Mouse (Mus musculus) liver, embryonic 18 days (tissue): ENCODE data around the gene Pdf. TPM values are rescaled to one million over a fixed set of nuclear protein-coding genes. Genes with fewer than 3 reads are reported as not detected.

Source experiments
- polyA plus RNA-seq: library from polyadenylated mRNA; depleted of rRNA; stranded (reverse); fragments of >200 nt; gene quantifications from 2 replicates; pipeline ENCODE4 v1.2.3, GENCODE M21; 2012; rRNA removed

Pdf gene
- polyA plus RNA-seq, result 10.5 and 11.7 TPM in 2 replicates

GRCm38 (mm10) chr8:107048061-107048941, at the start of gene Pdf:
TSS of gene Pdf (minus strand) at chr8:107048614.

GRCm38 (mm10) chr8:107096366-107097036, 48.1 kb upstream of the Pdf start, which contains the start of gene Terf2:
TSS of gene Terf2 (minus strand) at chr8:107096547.

GRCm38 (mm10) chr8:107065511-107066496, 17.4 kb upstream of the Pdf start, which contains the start of gene Tmed6:
TSS of gene Tmed6 (minus strand) at chr8:107065644.

GRCm38 (mm10) chr8:107056076-107056972, 7.9 kb upstream of the Pdf start, which contains the start of the genes Cog8 and Nip7:
TSS of gene Cog8 (minus strand) at chr8:107056689.
TSS of gene Nip7 (plus strand) at chr8:107056877.

GRCm38 (mm10) chr8:107030650-107031576, 17.5 kb downstream of the Pdf start, which contains the start of gene Vps4a:
TSS of gene Vps4a (plus strand) at chr8:107031222.

Other genes with a start within 250 kb of the Pdf start
- gene Has3, start 178.4 kb downstream of the Pdf start, polyA plus RNA-seq, result 0.10 and 0.12 TPM in 2 replicates
- 17.6 and 19.6 TPM in 2 replicates for gene Utp4, start 155.0 kb downstream of the Pdf start, polyA plus RNA-seq
- 1.1 and 1.2 TPM in 2 replicates for gene Sntb2, start 112.9 kb downstream of the Pdf start, polyA plus RNA-seq
- 12.3 and 12.4 TPM in 2 replicates for gene Vps4a, start 17.4 kb downstream of the Pdf start, polyA plus RNA-seq
- gene Cog8, start 8.1 kb upstream of the Pdf start, polyA plus RNA-seq, result 17.1 and 17.2 TPM in 2 replicates
- gene Nip7, start 8.3 kb upstream of the Pdf start, polyA plus RNA-seq, result 20.0 and 23.8 TPM in 2 replicates
- gene Tmed6, start 17.0 kb upstream of the Pdf start, polyA plus RNA-seq, result 1.3 and 1.4 TPM in 2 replicates
- 7.0 and 7.8 TPM in 2 replicates for gene Terf2, start 47.9 kb upstream of the Pdf start, polyA plus RNA-seq
- gene Cyb5b, start 102.0 kb upstream of the Pdf start, polyA plus RNA-seq, result 25.6 and 33.2 TPM in 2 replicates
- 6.9 and 8.4 TPM in 2 replicates for gene Nfat5, start 244.9 kb upstream of the Pdf start, polyA plus RNA-seq